16 mouse cellular contexts compared by ENCODE assay signal in genomic region chr4:119739301-119740062, GRCm38 (mm10). TPM values are rescaled to one million over a fixed set of nuclear protein-coding genes. Genes with fewer than 3 reads are reported as not detected.
DNase-seq lines count a peak whose midpoint lies in the region; ATAC-seq and TF ChIP-seq lines count a peak whose summit lies in the region.
"Had no signal": no experiment of that assay in that cellular context is flagged by ENCODE, and none has a peak within 500 bp of the region (broad histone marks: within the 10 kb centered on the region; RNA-seq: fewer than 3 reads in every experiment).

No protein-coding gene starts in this region.

- TF ChIP-seq CTCF in cortical plate, adult 2 months (IDR thresholded peaks at IDR 0.05; ENCODE audit: extremely low read depth, insufficient read depth, low read length), result no peak

- ATAC-seq in megakaryocyte, adult 5-6 weeks (ENCODE audit: poor library complexity, severe bottlenecking), result no peak
- ATAC-seq: forebrain, embryonic 14.5 days; midbrain, embryonic 13.5 days had no signal

- peak overlapping the region; percentile 21; the same call in 1 of the 2 replicates for H3K27ac ChIP-seq in cortical plate, adult 2 months (ENCODE audit: insufficient read depth, low read length)
- H3K27ac ChIP-seq: hindbrain, embryonic 14.5 days; limb, embryonic 12.5 days; liver, embryonic 13.5 days; midbrain, embryonic 13.5 days had no signal

- peaks cover 55% of the 10 kb centered on the region for H3K4me1 ChIP-seq in megakaryocyte, embryonic 14.5 days
- peaks cover 11% of the 10 kb centered on the region for H3K4me1 ChIP-seq in cortical plate, adult 2 months (ENCODE audit: control insufficient read depth, insufficient read depth, low read length)
- H3K4me1 ChIP-seq: limb, embryonic 12.5 days had no signal

- H3K4me3 ChIP-seq in megakaryocyte, embryonic 14.5 days (replicated peaks), result peak overlapping the region; percentile 68
- H3K4me3 ChIP-seq in cortical plate, adult 2 months (ENCODE audit: insufficient read depth, low read length), result no peak overlapping the region
- H3K4me3 ChIP-seq: erythroblast, embryonic 14.5 days; limb, embryonic 12.5 days; liver, embryonic 13.5 days; midbrain, embryonic 13.5 days had no signal

- H3K27me3 ChIP-seq in megakaryocyte, embryonic 14.5 days (replicated peaks), result peaks cover 70% of the 10 kb centered on the region

- peaks cover 20% of the 10 kb centered on the region for H3K36me3 ChIP-seq in megakaryocyte, embryonic 14.5 days (replicated peaks; ENCODE audit: low read length)
- H3K36me3 ChIP-seq: limb, embryonic 12.5 days; liver, embryonic 13.5 days; midbrain, embryonic 13.5 days had no signal

- TF ChIP-seq POLR2A in cortical plate, adult 2 months (IDR thresholded peaks at IDR 0.05; ENCODE audit: extremely low read depth, insufficient read depth, low read length), result no peak

- DNase-seq in heart, adult 11 months, result peak; percentile 77
- DNase-seq in heart, postnatal 4 days, result no peak
- peak; percentile 18 for DNase-seq in kidney, postnatal 10 days
- no peak for DNase-seq in kidney, postnatal 25 days
- no peak for DNase-seq in left cerebral cortex, adult 9 months (ENCODE audit: low spot score in 2 of 2)
- DNase-seq: cerebellum, adult 8-10 months; gastrocnemius, postnatal 36 days; liver, embryonic 13.5 days had no signal

- H3K9me3 ChIP-seq in megakaryocyte, embryonic 14.5 days, result no peaks in the 10 kb centered on the region
- H3K9me3 ChIP-seq: limb, embryonic 12.5 days; liver, embryonic 13.5 days; midbrain, embryonic 13.5 days had no signal

RNA-seq across cellular contexts. Expression of gene Hivep3, which starts 5.9 kb away (rescaled TPM):
- total RNA-seq in heart, postnatal 4 days (2021), result 1 to 10 TPM; 6.2 to 7.1 TPM
- polyA plus RNA-seq in megakaryocyte, embryonic 14.5 days (2012; ENCODE audit: insufficient read depth, low replicate concordance), result 3.8 and 10.4 TPM in 2 replicates
- total RNA-seq in megakaryocyte, adult 5-6 weeks (2015), result 16.6 and 16.9 TPM in 2 replicates
- 4.3 and 6.7 TPM in 2 replicates for total RNA-seq in megakaryocyte, adult 5-6 weeks (2017)
- polyA plus RNA-seq in cortical plate, adult 2 months (2012; rRNA removed), result 43.4 and 48.9 TPM in 2 replicates

Comparison
In these comparisons a context has a peak if more than half of its experiments do, and no peak if none do; other contexts are left out.
1. DNase-seq: peak in heart, adult 11 months (single experiment) and kidney, postnatal 10 days (single experiment); none in heart, postnatal 4 days (single experiment), kidney, postnatal 25 days (0 of 2) and left cerebral cortex, adult 9 months (0 of 2).